Mouse (Mus musculus): Measurements from ENCODE around the gene Spata45. TPM values are rescaled to one million over a fixed set of nuclear protein-coding genes. Genes with fewer than 3 reads are reported as not detected.
"Not testable (repeated sequence)": the region's sequence is repeated elsewhere in the genome, so short reads cannot be mapped to it uniquely, and the experiment has no call there.

The Spata45 gene
- polyA plus RNA-seq, 1 experiment from 2014 or later = not detected

DNA sequence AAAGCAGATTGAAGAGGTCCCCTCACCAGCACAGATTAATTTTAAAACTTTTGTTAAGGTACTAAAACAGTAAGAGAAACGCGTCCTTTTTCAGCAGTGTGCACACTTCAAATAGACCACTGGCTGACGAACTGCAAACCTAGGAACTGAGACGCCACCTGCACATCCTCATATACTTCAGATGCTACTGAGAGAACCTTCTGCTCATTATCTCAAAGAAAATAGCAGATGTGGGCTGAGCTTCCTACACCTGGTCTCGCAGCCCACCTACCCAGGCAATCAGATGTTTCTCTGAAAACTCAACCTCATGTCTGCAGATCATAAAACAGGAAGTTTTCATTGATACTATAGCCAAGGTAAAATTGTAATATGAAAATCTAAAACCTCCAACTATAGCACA lies 16.6 kb upstream of the Spata45 start:
- no peak overlapping the region for H3K4me2 ChIP-seq (ENCODE audit: low read length)
- no peak for ATAC-seq

DNA sequence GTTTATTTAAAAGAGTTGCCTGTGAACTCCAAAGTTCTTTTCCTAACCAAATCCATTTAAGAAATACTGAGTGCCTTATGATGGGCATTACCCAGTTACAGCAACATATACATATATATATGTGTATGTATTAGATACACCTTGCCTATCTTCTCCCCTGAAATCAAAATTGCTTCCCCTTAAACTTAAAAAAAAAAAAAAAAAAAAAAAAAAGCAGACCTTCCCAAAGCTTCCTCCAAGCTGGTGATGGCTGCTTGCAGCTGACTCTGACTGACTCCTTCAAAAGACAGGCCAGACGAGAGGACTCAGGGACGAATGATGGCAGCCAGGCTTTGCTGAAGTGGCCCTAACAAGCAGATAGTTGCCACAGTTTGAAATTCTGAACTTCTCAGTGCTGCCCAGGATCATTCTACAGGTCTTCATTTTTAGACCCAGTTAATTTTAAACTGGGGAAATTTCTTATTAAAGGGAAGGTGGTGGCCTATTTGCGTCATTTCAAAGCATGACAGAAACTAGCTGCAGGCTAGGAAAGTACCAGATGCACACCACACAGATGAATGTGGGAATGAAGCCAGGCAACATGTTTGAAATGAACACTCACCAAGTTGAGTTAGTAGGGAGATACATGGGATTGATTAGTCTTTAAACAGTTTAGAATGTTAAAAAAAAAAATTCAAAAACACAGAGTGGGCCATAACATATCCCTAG lies 16.1 kb upstream of the Spata45 start:
- H3K9ac ChIP-seq (replicated peaks; ENCODE audit: low read depth, low read length) = no peak overlapping the region
- no peaks in the 10 kb centered on the region; the same call in 1 of the 2 replicates for H3K36me3 ChIP-seq (ENCODE audit: control insufficient read depth, insufficient read depth)
- H3K4me3 ChIP-seq (replicated peaks; ENCODE audit: low read length) = no peak overlapping the region
- peaks cover 14% of the 10 kb centered on the region for H3K4me1 ChIP-seq (replicated peaks; ENCODE audit: control insufficient read depth, insufficient read depth, low read length)
- H3K9me3 ChIP-seq (ENCODE audit: control insufficient read depth, low read length) = no peaks in the 10 kb centered on the region
- H3K4me2 ChIP-seq (ENCODE audit: low read length) = no peak overlapping the region
- H3K27me3 ChIP-seq (replicated peaks; ENCODE audit: control insufficient read depth, insufficient read depth, low read length) = no peaks in the 10 kb centered on the region
- no peak for ATAC-seq
- WGBS = 66% methylated on average over 3 of the region's 3 CpGs
- no peak overlapping the region for H3K27ac ChIP-seq (ENCODE audit: low read length)

More for the DNA sequence above, 16.6 kb upstream of the Spata45 start:
- Histone ChIP-seq H3K9ac (replicated peaks; ENCODE audit: low read depth, low read length) (no peak overlapping the region), H3K9me3 (ENCODE audit: control insufficient read depth, low read length) (no peaks in the 10 kb centered on the region), H3K27ac (ENCODE audit: low read length) (no peak overlapping the region), H3K4me1 (replicated peaks; ENCODE audit: control insufficient read depth, insufficient read depth, low read length) (peaks cover 8% of the 10 kb centered on the region), H3K4me3 (replicated peaks; ENCODE audit: low read length) (no peak overlapping the region), H3K36me3 (ENCODE audit: control insufficient read depth, insufficient read depth) (no peaks in the 10 kb centered on the region; the same call in 1 of the 2 replicates), H3K27me3 (replicated peaks; ENCODE audit: control insufficient read depth, insufficient read depth, low read length) (no peaks in the 10 kb centered on the region)
- 91% methylated on average over 5 of the region's 5 CpGs for WGBS

DNA sequence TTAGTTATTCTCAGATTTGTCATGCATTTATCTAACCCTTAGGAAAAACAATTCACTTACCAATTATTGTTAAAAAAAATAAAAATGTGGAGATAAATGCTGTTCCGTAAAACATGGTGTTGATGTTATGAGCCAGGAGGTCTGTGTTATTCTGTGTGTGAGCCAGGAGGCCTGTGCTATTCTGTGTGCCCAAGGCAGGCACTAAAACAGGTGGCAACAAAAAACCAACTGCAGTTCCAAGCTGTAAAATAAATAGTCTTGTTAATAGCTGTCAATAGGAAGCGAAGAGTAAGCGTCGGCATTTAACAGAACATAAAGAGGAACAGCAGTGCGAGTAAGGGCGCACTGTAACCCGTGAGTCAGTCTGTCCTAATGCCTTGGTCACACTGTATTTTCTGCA lies 15.4 kb upstream of the Spata45 start:
- Histone ChIP-seq H3K4me3 (replicated peaks; ENCODE audit: low read length) (no peak overlapping the region), H3K36me3 (ENCODE audit: control insufficient read depth, insufficient read depth) (no peaks in the 10 kb centered on the region; the same call in 1 of the 2 replicates), H3K9me3 (ENCODE audit: control insufficient read depth, low read length) (no peaks in the 10 kb centered on the region), H3K4me1 (replicated peaks; ENCODE audit: control insufficient read depth, insufficient read depth, low read length) (peaks cover 14% of the 10 kb centered on the region), H3K9ac (replicated peaks; ENCODE audit: low read depth, low read length) (no peak overlapping the region), H3K4me2 (ENCODE audit: low read length) (no peak overlapping the region), H3K27me3 (replicated peaks; ENCODE audit: control insufficient read depth, insufficient read depth, low read length) (no peaks in the 10 kb centered on the region), H3K27ac (ENCODE audit: low read length) (no peak overlapping the region)
- WGBS = 69% methylated on average over 7 of the region's 7 CpGs
- ATAC-seq = no peak

DNA sequence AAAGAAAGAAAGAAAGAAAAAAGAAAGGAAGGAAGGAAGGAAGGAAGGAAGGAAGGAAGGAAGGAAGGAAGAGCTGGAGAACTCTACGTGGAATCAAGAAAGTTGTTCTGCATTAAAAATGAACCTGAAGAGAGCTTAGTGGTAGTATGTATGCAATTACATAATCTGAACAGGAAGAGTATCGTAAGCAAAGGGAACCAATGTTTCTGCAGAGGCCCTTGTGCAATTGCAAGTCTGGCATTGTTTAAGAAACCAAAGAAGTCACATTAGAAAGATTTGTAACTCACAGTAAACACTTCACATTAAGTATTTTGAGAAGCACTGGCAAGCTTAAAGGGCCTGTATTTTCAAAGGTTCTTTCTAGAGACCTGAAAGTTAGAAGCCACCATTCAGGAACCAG lies 13.3 kb upstream of the Spata45 start:
- H3K4me1 ChIP-seq (replicated peaks; ENCODE audit: control insufficient read depth, insufficient read depth, low read length) = peaks cover 21% of the 10 kb centered on the region
- no peaks in the 10 kb centered on the region for H3K9me3 ChIP-seq (ENCODE audit: control insufficient read depth, low read length)
- H3K27ac ChIP-seq (ENCODE audit: low read length) = no peak overlapping the region
- no peak overlapping the region for H3K4me2 ChIP-seq (ENCODE audit: low read length)
- no peak for ATAC-seq
- no peak overlapping the region for H3K9ac ChIP-seq (replicated peaks; ENCODE audit: low read depth, low read length)
- H3K4me3 ChIP-seq (replicated peaks; ENCODE audit: low read length) = no peak overlapping the region
- 92% methylated on average over 2 of the region's 2 CpGs for WGBS
- H3K36me3 ChIP-seq (ENCODE audit: control insufficient read depth, insufficient read depth) = no peaks in the 10 kb centered on the region; the same call in 1 of the 2 replicates
- no peaks in the 10 kb centered on the region for H3K27me3 ChIP-seq (replicated peaks; ENCODE audit: control insufficient read depth, insufficient read depth, low read length)

DNA sequence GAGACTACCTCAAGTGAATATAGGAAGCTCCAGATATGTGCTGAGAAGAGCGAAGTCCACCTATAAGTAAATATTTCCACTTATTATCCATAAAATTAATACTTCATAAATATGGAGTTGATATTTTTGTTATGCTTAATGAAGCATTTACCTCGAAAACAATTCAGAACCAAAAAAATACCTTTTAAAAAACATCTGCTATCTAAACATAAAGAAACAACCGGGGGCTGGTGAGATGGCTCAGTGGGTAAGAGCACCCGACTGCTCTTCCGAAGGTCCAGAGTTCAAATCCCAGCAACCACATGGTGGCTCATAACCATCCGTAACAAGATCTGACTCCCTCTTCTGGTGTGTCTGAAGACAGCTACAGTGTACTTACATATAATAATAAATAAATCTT lies 12.6 kb upstream of the Spata45 start:
- H3K4me1 ChIP-seq (replicated peaks; ENCODE audit: control insufficient read depth, insufficient read depth, low read length) = peaks cover 21% of the 10 kb centered on the region
- not testable (repeated sequence) for H3K27ac ChIP-seq (ENCODE audit: low read length); ATAC-seq; H3K9ac ChIP-seq (replicated peaks; ENCODE audit: low read depth, low read length); H3K9me3 ChIP-seq (ENCODE audit: control insufficient read depth, low read length); H3K36me3 ChIP-seq (ENCODE audit: control insufficient read depth, insufficient read depth); H3K4me3 ChIP-seq (replicated peaks; ENCODE audit: low read length); H3K4me2 ChIP-seq (ENCODE audit: low read length); H3K27me3 ChIP-seq (replicated peaks; ENCODE audit: control insufficient read depth, insufficient read depth, low read length)
- 95% methylated on average over 5 of the region's 6 CpGs for WGBS

DNA sequence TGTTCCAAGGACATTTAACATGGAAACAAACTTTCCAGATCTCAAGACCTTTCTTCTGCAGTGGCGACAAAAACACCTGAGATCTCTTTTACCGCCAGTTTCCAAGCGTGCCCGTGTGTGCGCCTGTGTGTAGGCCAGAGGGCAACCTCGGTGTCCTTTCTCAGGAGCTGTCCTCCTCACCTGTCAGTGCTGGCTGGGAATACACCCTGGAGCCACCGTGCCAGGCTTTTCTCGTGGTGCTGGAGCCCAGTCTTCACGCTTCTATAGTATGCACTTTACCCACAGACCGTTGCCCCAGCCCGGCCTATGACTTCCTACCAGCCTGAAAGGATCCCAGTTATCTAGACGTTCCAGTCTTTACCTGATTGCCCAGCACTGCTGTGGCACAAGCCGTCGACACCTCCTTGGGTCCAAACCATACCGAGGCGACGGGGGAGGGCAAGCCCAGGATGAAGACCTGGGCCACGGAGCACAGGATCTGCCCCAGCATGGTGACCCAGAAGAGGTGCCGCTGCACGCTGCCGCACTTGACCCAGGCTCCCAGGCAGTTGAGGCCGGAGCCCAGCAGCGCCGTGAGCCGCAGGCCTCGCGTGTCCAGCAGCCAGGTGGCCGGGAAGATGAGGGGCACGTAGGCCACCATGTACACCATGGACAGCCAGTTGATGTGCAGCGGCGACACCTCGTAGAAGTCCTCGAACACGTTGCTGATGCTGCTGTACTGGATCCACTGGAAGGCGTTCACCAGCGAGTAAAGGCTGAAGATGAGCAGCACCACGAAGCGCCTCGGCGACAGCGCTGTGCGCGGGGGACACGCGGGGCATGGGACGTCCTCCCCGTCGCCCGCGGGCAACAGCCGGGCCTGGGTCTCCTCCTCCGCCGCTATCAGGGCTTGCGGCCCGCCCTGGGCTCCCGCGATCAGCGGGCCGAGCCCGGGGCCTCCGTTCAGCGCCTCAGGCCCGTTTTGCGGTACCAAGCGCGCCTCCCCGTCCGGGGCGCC lies 11.1 kb upstream of the Spata45 start:
- H3K27ac ChIP-seq (ENCODE audit: low read length) = peak overlapping the region; percentile 58
- no peaks in the 10 kb centered on the region for H3K27me3 ChIP-seq (replicated peaks; ENCODE audit: control insufficient read depth, insufficient read depth, low read length)
- no peaks in the 10 kb centered on the region for H3K9me3 ChIP-seq (ENCODE audit: control insufficient read depth, low read length)
- H3K4me3 ChIP-seq (replicated peaks; ENCODE audit: low read length) = peak overlapping the region; percentile 62
- WGBS = 2% methylated on average over 55 of the region's 69 CpGs
- H3K9ac ChIP-seq (replicated peaks; ENCODE audit: low read depth, low read length) = peak overlapping the region; percentile 83
- ATAC-seq = peak; percentile 56
- H3K4me1 ChIP-seq (replicated peaks; ENCODE audit: control insufficient read depth, insufficient read depth, low read length) = peaks cover 21% of the 10 kb centered on the region
- peak overlapping the region; percentile 92 for H3K4me2 ChIP-seq (ENCODE audit: low read length)
- no peaks in the 10 kb centered on the region; the same call in 1 of the 2 replicates for H3K36me3 ChIP-seq (ENCODE audit: control insufficient read depth, insufficient read depth)

DNA sequence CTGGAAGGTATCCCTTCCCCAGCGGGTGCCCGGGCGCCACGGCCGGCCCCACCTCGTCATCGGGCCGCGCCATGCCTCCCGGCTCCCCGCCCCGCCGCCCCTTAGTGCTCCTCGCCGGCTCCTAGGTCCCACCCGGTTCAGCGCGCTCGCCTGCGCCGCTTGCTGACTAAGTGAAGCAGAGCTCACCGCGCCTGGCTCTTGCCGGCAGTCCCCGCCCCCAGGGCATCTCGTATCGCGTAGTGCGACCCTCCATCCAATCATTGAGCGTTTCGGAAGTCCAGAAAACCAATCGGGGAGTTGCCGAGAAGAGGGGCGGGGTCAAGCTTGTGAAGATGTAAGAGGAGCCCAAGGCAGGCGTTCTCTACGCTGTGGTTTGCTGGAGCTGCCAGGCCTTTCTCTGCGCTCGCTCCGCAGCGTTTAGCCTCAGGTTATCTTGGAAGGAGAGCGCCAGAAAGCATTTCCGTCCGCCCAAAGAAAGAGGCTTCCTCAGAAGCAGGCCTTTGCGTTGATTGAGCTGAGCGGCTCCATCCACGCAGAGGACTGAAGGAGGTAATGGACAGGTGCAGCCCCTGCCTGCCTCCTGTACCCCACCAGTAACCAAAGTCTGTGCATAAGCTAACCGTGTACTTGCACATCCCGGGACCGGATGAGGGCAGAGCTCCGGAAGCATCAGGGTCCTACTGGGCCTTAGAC lies 10.3 kb upstream of the Spata45 start, which contains the start of gene Flvcr1:
Gene Flvcr1 (minus strand): TSS at position 138 of the 693 bp plus-strand sequence.
- under 1% methylated on average over 46 of the region's 50 CpGs for WGBS
- H3K27ac ChIP-seq (ENCODE audit: low read length) = peak within 1 kb of the TSS; percentile 93
- H3K4me3 ChIP-seq (replicated peaks; ENCODE audit: low read length) = peak within 1 kb of the TSS; percentile 62
- H3K4me1 ChIP-seq (replicated peaks; ENCODE audit: control insufficient read depth, insufficient read depth, low read length) = peaks cover 18% of the 10 kb centered on the region
- H3K27me3 ChIP-seq (replicated peaks; ENCODE audit: control insufficient read depth, insufficient read depth, low read length) = no peaks in the 10 kb centered on the region
- H3K9me3 ChIP-seq (ENCODE audit: control insufficient read depth, low read length) = no peaks in the 10 kb centered on the region
- no peaks in the 10 kb centered on the region; the same call in 1 of the 2 replicates for H3K36me3 ChIP-seq (ENCODE audit: control insufficient read depth, insufficient read depth)
- H3K4me2 ChIP-seq (ENCODE audit: low read length) = peak within 1 kb of the TSS; percentile 92
- peak within 1 kb of the TSS; percentile 83 for H3K9ac ChIP-seq (replicated peaks; ENCODE audit: low read depth, low read length)
- peak; percentile 99 for ATAC-seq

DNA sequence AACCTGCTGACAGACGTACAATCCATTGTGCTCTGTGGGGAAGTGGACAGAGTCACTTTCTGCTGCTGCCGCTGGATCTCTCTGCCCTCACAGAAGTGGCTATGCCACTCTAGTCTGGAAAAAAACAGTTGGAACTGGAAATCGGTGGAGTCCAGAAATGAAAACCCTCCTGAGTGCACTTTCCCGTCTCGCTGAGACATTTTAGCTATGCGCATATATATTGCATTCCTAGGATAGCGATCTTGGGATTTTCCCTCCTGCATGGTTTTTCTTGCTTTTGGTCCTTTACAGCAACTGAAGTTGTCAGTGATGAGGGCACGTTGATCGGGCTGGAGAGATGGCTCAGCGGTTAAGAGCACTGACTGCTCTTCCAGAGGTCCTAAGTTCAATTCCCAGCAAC lies 6.3 kb upstream of the Spata45 start:
- H3K9ac ChIP-seq (replicated peaks; ENCODE audit: low read depth, low read length) = no peak overlapping the region
- H3K27ac ChIP-seq (ENCODE audit: low read length) = no peak overlapping the region
- no peak overlapping the region for H3K4me2 ChIP-seq (ENCODE audit: low read length)
- no peaks in the 10 kb centered on the region for H3K9me3 ChIP-seq (ENCODE audit: control insufficient read depth, low read length)
- H3K27me3 ChIP-seq (replicated peaks; ENCODE audit: control insufficient read depth, insufficient read depth, low read length) = no peaks in the 10 kb centered on the region
- 59% methylated on average over 10 of the region's 10 CpGs for WGBS
- no peaks in the 10 kb centered on the region for H3K36me3 ChIP-seq (ENCODE audit: control insufficient read depth, insufficient read depth)
- no peak for ATAC-seq
- H3K4me1 ChIP-seq (replicated peaks; ENCODE audit: control insufficient read depth, insufficient read depth, low read length) = peaks cover 9% of the 10 kb centered on the region
- H3K4me3 ChIP-seq (replicated peaks; ENCODE audit: low read length) = no peak overlapping the region
